Mouse (Mus musculus): ENCODE measurements around the gene Idh1. TPM values are rescaled to one million over a fixed set of nuclear protein-coding genes. Genes with fewer than 3 reads are reported as not detected.
A peak's percentile ranks its signal among the peaks of the same experiment; 100 is the strongest.
"Not testable (repeated sequence)": the region's sequence is repeated elsewhere in the genome, so short reads cannot be mapped to it uniquely, and the experiment has no call there.

The Idh1 gene
- polyA plus RNA-seq (2012; ENCODE audit: insufficient read depth, low replicate concordance) = 3.3 TPM in 1 of 2 replicates, not detected in the other

GRCm38 (mm10) chr1:65186287-65187073, at the start of gene Idh1, which contains the start of gene Pikfyve:
TSS of gene Idh1 (minus strand) at chr1:65186500.
TSS of gene Pikfyve (plus strand) at chr1:65186683.
- H3K27me3 ChIP-seq (replicated peaks) = no peaks in the 10 kb centered on the region
- TF ChIP-seq FLI1 (IDR thresholded peaks at IDR 0.05; ENCODE audit: low read length) = no peak
- TF ChIP-seq GATA1 (IDR thresholded peaks at IDR 0.05; ENCODE audit: borderline replicate concordance, low read length) = no peak

GRCm38 (mm10) chr1:65230566-65230965, 44.3 kb upstream of the Idh1 start:
- Histone ChIP-seq H3K4me3 (replicated peaks) (no peak overlapping the region), H3K4me1 (0 out of 2 replicates have a peak, but pooled peaks cover 2% of the 10 kb centered on the region), H3K27me3 (replicated peaks) (no peaks in the 10 kb centered on the region), H3K9me3 (no peaks in the 10 kb centered on the region), H3K36me3 (replicated peaks; ENCODE audit: low read length) (peaks cover 70% of the 10 kb centered on the region)
- TF ChIP-seq GATA1 (IDR thresholded peaks at IDR 0.05; ENCODE audit: borderline replicate concordance, low read length) (no peak), FLI1 (IDR thresholded peaks at IDR 0.05; ENCODE audit: low read length) (no peak)

More at GRCm38 (mm10) chr1:65186287-65187073, at the start of gene Idh1, which contains the start of gene Pikfyve:
- Histone ChIP-seq H3K36me3 (replicated peaks; ENCODE audit: low read length) (peaks cover 14% of the 10 kb centered on the region), H3K4me3 (replicated peaks) (peak within 1 kb of the TSS; percentile 98), H3K4me1 (peaks cover 33% of the 10 kb centered on the region), H3K9me3 (no peaks in the 10 kb centered on the region)

GRCm38 (mm10) chr1:65229768-65230167, 43.5 kb upstream of the Idh1 start:
- H3K4me3 ChIP-seq (replicated peaks); H3K9me3 ChIP-seq; H3K27me3 ChIP-seq (replicated peaks); H3K4me1 ChIP-seq: not testable (repeated sequence)
- peaks cover 67% of the 10 kb centered on the region for H3K36me3 ChIP-seq (replicated peaks; ENCODE audit: low read length)

GRCm38 (mm10) chr1:65227681-65228080, 41.4 kb upstream of the Idh1 start:
- Histone ChIP-seq H3K9me3 (no peaks in the 10 kb centered on the region), H3K27me3 (replicated peaks) (no peaks in the 10 kb centered on the region), H3K36me3 (replicated peaks; ENCODE audit: low read length) (peaks cover 67% of the 10 kb centered on the region), H3K4me3 (replicated peaks) (no peak overlapping the region), H3K4me1 (peaks cover 5% of the 10 kb centered on the region)
- TF ChIP-seq FLI1 (IDR thresholded peaks at IDR 0.05; ENCODE audit: low read length) (no peak), GATA1 (IDR thresholded peaks at IDR 0.05; ENCODE audit: borderline replicate concordance, low read length) (no peak)

GRCm38 (mm10) chr1:65223654-65224053, 37.4 kb upstream of the Idh1 start:
- Histone ChIP-seq H3K9me3 (no peaks in the 10 kb centered on the region), H3K4me3 (replicated peaks) (no peak overlapping the region), H3K36me3 (replicated peaks; ENCODE audit: low read length) (peaks cover 88% of the 10 kb centered on the region), H3K4me1 (peaks cover 5% of the 10 kb centered on the region), H3K27me3 (replicated peaks) (no peaks in the 10 kb centered on the region)
- no peak for TF ChIP-seq GATA1 (IDR thresholded peaks at IDR 0.05; ENCODE audit: borderline replicate concordance, low read length)
- no peak for TF ChIP-seq FLI1 (IDR thresholded peaks at IDR 0.05; ENCODE audit: low read length)

GRCm38 (mm10) chr1:65217972-65218371, 31.7 kb upstream of the Idh1 start:
- H3K27me3 ChIP-seq (replicated peaks) = no peaks in the 10 kb centered on the region
- peaks cover 6% of the 10 kb centered on the region for H3K9me3 ChIP-seq
- no peaks in the 10 kb centered on the region for H3K4me1 ChIP-seq
- no peak for TF ChIP-seq GATA1 (IDR thresholded peaks at IDR 0.05; ENCODE audit: borderline replicate concordance, low read length)
- no peak for TF ChIP-seq FLI1 (IDR thresholded peaks at IDR 0.05; ENCODE audit: low read length)
- H3K4me3 ChIP-seq (replicated peaks) = no peak overlapping the region
- H3K36me3 ChIP-seq (replicated peaks; ENCODE audit: low read length) = peaks cover 90% of the 10 kb centered on the region

GRCm38 (mm10) chr1:65217567-65217966, 31.3 kb upstream of the Idh1 start:
- TF ChIP-seq FLI1 (IDR thresholded peaks at IDR 0.05; ENCODE audit: low read length) (no peak), GATA1 (IDR thresholded peaks at IDR 0.05; ENCODE audit: borderline replicate concordance, low read length) (no peak)
- peaks cover 6% of the 10 kb centered on the region for H3K9me3 ChIP-seq
- H3K36me3 ChIP-seq (replicated peaks; ENCODE audit: low read length) = peaks cover 91% of the 10 kb centered on the region
- H3K4me3 ChIP-seq (replicated peaks) = no peak overlapping the region
- H3K27me3 ChIP-seq (replicated peaks) = no peaks in the 10 kb centered on the region
- H3K4me1 ChIP-seq = no peaks in the 10 kb centered on the region

GRCm38 (mm10) chr1:65213214-65213613, 26.9 kb upstream of the Idh1 start:
- no peak for TF ChIP-seq GATA1 (IDR thresholded peaks at IDR 0.05; ENCODE audit: borderline replicate concordance, low read length)
- TF ChIP-seq FLI1 (IDR thresholded peaks at IDR 0.05; ENCODE audit: low read length) = no peak
- H3K4me1 ChIP-seq = no peaks in the 10 kb centered on the region
- peaks cover 90% of the 10 kb centered on the region for H3K36me3 ChIP-seq (replicated peaks; ENCODE audit: low read length)

GRCm38 (mm10) chr1:65204299-65204698, 18.0 kb upstream of the Idh1 start:
- Histone ChIP-seq H3K4me3 (replicated peaks) (no peak overlapping the region), H3K36me3 (replicated peaks; ENCODE audit: low read length) (peaks cover 92% of the 10 kb centered on the region), H3K4me1 (no peaks in the 10 kb centered on the region), H3K9me3 (peaks cover 15% of the 10 kb centered on the region; the same call in 1 of the 2 replicates), H3K27me3 (replicated peaks) (no peaks in the 10 kb centered on the region)
- no peak for TF ChIP-seq GATA1 (IDR thresholded peaks at IDR 0.05; ENCODE audit: borderline replicate concordance, low read length)
- no peak for TF ChIP-seq FLI1 (IDR thresholded peaks at IDR 0.05; ENCODE audit: low read length)

More at GRCm38 (mm10) chr1:65213214-65213613, 26.9 kb upstream of the Idh1 start:
- Histone ChIP-seq H3K27me3 (replicated peaks) (no peaks in the 10 kb centered on the region), H3K9me3 (peaks cover 35% of the 10 kb centered on the region), H3K4me3 (replicated peaks) (no peak overlapping the region)

GRCm38 (mm10) chr1:65198861-65199260, 12.6 kb upstream of the Idh1 start:
- Histone ChIP-seq H3K9me3 (no peaks in the 10 kb centered on the region), H3K4me1 (no peaks in the 10 kb centered on the region), H3K4me3 (replicated peaks) (no peak overlapping the region), H3K36me3 (replicated peaks; ENCODE audit: low read length) (peaks cover 90% of the 10 kb centered on the region), H3K27me3 (replicated peaks) (no peaks in the 10 kb centered on the region)
- TF ChIP-seq GATA1 (IDR thresholded peaks at IDR 0.05; ENCODE audit: borderline replicate concordance, low read length) = no peak
- no peak for TF ChIP-seq FLI1 (IDR thresholded peaks at IDR 0.05; ENCODE audit: low read length)
